In genomic region chr1:170588879-170589218, GRCm38 (mm10) we compare ENCODE assay signal across 8 mouse cellular contexts. TPM values are rescaled to one million over a fixed set of nuclear protein-coding genes. Genes with fewer than 3 reads are reported as not detected.
DNase-seq lines count a peak whose midpoint lies in the region; ATAC-seq lines count a peak whose summit lies in the region.

No protein-coding gene starts in this region.

- peaks cover 8% of the 10 kb centered on the region; the same call in 1 of the 2 replicates for H3K4me1 ChIP-seq in neural tube, embryonic 11.5 days (ENCODE audit: control insufficient read depth, insufficient read depth, low read length)
- peaks cover 9% of the 10 kb centered on the region for H3K4me1 ChIP-seq in embryonic facial prominence, embryonic 13.5 days
- peaks cover 8% of the 10 kb centered on the region; the same call in 1 of the 2 replicates for H3K4me1 ChIP-seq in intestine, embryonic 16.5 days (ENCODE audit: control insufficient read depth, insufficient read depth, low read length)
- H3K4me1 ChIP-seq in midbrain, embryonic 10.5 days = peaks cover 18% of the 10 kb centered on the region

- H3K4me3 ChIP-seq in neural tube, embryonic 11.5 days (ENCODE audit: low read depth, low read length) = peak overlapping the region; percentile 85
- peak overlapping the region; percentile 75 for H3K4me3 ChIP-seq in embryonic facial prominence, embryonic 13.5 days
- H3K4me3 ChIP-seq in intestine, embryonic 16.5 days (ENCODE audit: low read length) = peak overlapping the region; percentile 69
- H3K4me3 ChIP-seq in midbrain, embryonic 10.5 days = peak overlapping the region; percentile 94

- peak; percentile 17 for DNase-seq in neural tube, embryonic 11.5 days (ENCODE audit: low spot score)
- DNase-seq in neural tube, embryonic 10.5 days (ENCODE audit: extremely low spot score, low spot score) = no peak
- DNase-seq in midbrain, embryonic 10.5 days (ENCODE audit: low spot score) = no peak
- DNase-seq in right cerebral cortex, postnatal 10 days (ENCODE audit: low spot score in 2 of 2) = no peak
- no peak for DNase-seq in right cerebral cortex, postnatal 25 days
- no peak for DNase-seq in spleen, adult 18-20 months

- no peaks in the 10 kb centered on the region for H3K27me3 ChIP-seq in neural tube, embryonic 11.5 days (ENCODE audit: control insufficient read depth, insufficient read depth, low read length)
- peaks cover 10% of the 10 kb centered on the region for H3K27me3 ChIP-seq in embryonic facial prominence, embryonic 13.5 days
- H3K27me3 ChIP-seq in intestine, embryonic 16.5 days (replicated peaks; ENCODE audit: control insufficient read depth, insufficient read depth, low read length) = no peaks in the 10 kb centered on the region
- peaks cover 41% of the 10 kb centered on the region for H3K27me3 ChIP-seq in midbrain, embryonic 10.5 days (ENCODE audit: low read depth, poor library complexity, severe bottlenecking)

- H3K4me2 ChIP-seq in neural tube, embryonic 11.5 days (ENCODE audit: low read depth) = peak overlapping the region; percentile 74
- H3K4me2 ChIP-seq in embryonic facial prominence, embryonic 13.5 days = peak overlapping the region; percentile 86
- peak overlapping the region; percentile 97 for H3K4me2 ChIP-seq in intestine, embryonic 16.5 days (ENCODE audit: low read depth, low read length)

- WGBS in neural tube, embryonic 11.5 days = 7% methylated on average over 8 of the region's 8 CpGs
- 1% methylated on average over 8 of the region's 8 CpGs for WGBS in embryonic facial prominence, embryonic 13.5 days
- WGBS in intestine, embryonic 16.5 days = 5% methylated on average over 8 of the region's 8 CpGs
- WGBS in midbrain, embryonic 10.5 days = under 1% methylated on average over 8 of the region's 8 CpGs

- H3K9ac ChIP-seq in neural tube, embryonic 11.5 days (ENCODE audit: low read length) = peak overlapping the region; percentile 87
- peak overlapping the region; percentile 80 for H3K9ac ChIP-seq in embryonic facial prominence, embryonic 13.5 days
- peak overlapping the region; percentile 88 for H3K9ac ChIP-seq in intestine, embryonic 16.5 days (ENCODE audit: low read depth, low read length)

- no peaks in the 10 kb centered on the region; the same call in 1 of the 2 replicates for H3K9me3 ChIP-seq in neural tube, embryonic 11.5 days (ENCODE audit: control insufficient read depth, low read length)
- H3K9me3 ChIP-seq in embryonic facial prominence, embryonic 13.5 days = no peaks in the 10 kb centered on the region
- H3K9me3 ChIP-seq in intestine, embryonic 16.5 days (ENCODE audit: control insufficient read depth, low read length) = peaks cover 7% of the 10 kb centered on the region; the same call in 1 of the 2 replicates
- peaks cover 10% of the 10 kb centered on the region for H3K9me3 ChIP-seq in midbrain, embryonic 10.5 days (replicated peaks)

- no peaks in the 10 kb centered on the region for H3K36me3 ChIP-seq in neural tube, embryonic 11.5 days (ENCODE audit: control insufficient read depth, insufficient read depth, low read length)
- no peaks in the 10 kb centered on the region for H3K36me3 ChIP-seq in embryonic facial prominence, embryonic 13.5 days
- no peaks in the 10 kb centered on the region for H3K36me3 ChIP-seq in intestine, embryonic 16.5 days (ENCODE audit: control insufficient read depth, insufficient read depth, low read length)
- H3K36me3 ChIP-seq in midbrain, embryonic 10.5 days = peaks cover 12% of the 10 kb centered on the region

- H3K27ac ChIP-seq in neural tube, embryonic 11.5 days (ENCODE audit: low read depth, low read length) = no peak overlapping the region
- no peak overlapping the region for H3K27ac ChIP-seq in embryonic facial prominence, embryonic 13.5 days
- no peak overlapping the region for H3K27ac ChIP-seq in intestine, embryonic 16.5 days (ENCODE audit: low read length)
- H3K27ac ChIP-seq in midbrain, embryonic 10.5 days (replicated peaks) = peak overlapping the region; percentile 88

- no peak for ATAC-seq in neural tube, embryonic 11.5 days (ENCODE audit: insufficient read depth, low FRiP score, low TSS enrichment)
- peak; percentile 63; the same call in 1 of the 2 replicates for ATAC-seq in embryonic facial prominence, embryonic 13.5 days (ENCODE audit: insufficient number of reproducible peaks, insufficient read depth, low FRiP score, low TSS enrichment, low read depth)
- ATAC-seq in intestine, embryonic 16.5 days = peak; percentile 43

RNA-seq across cellular contexts. Expression of gene Nos1ap, which starts 0.8 kb away (rescaled TPM):
- polyA plus RNA-seq in neural tube, embryonic 11.5 days (2014; fragmentation: Nextera tagmentation; extraction: Ambion mirVana) = 8.5 and 8.9 TPM in 2 replicates
- polyA plus RNA-seq in embryonic facial prominence, embryonic 13.5 days (2015; fragmentation: Nextera tagmentation; extraction: Ambion mirVana) = 6.2 and 9.1 TPM in 2 replicates
- 6.2 and 8.1 TPM in 2 replicates for polyA plus RNA-seq in intestine, embryonic 16.5 days (2015; fragmentation: Nextera tagmentation; extraction: Ambion mirVana)
- 7.9 and 9.1 TPM in 2 replicates for polyA plus RNA-seq in midbrain, embryonic 10.5 days (2016; fragmentation: Nextera tagmentation; extraction: Ambion mirVana)

RNA-seq across cellular contexts. Expression of gene Olfml2b, which starts 55.5 kb away (rescaled TPM):
- polyA plus RNA-seq in neural tube, embryonic 11.5 days (2014; fragmentation: Nextera tagmentation; extraction: Ambion mirVana) = 9.6 and 11.4 TPM in 2 replicates
- 12.2 and 13.0 TPM in 2 replicates for polyA plus RNA-seq in embryonic facial prominence, embryonic 13.5 days (2015; fragmentation: Nextera tagmentation; extraction: Ambion mirVana)
- 17.0 and 17.2 TPM in 2 replicates for polyA plus RNA-seq in intestine, embryonic 16.5 days (2015; fragmentation: Nextera tagmentation; extraction: Ambion mirVana)
- polyA plus RNA-seq in midbrain, embryonic 10.5 days (2016; fragmentation: Nextera tagmentation; extraction: Ambion mirVana) = 6.1 and 7.6 TPM in 2 replicates
